Mouse (Mus musculus) forebrain, embryonic 16.5 days (tissue): ENCODE measurements around the gene Haspin. TPM values are rescaled to one million over a fixed set of nuclear protein-coding genes. Genes with fewer than 3 reads are reported as not detected.

Experiments used
- ATAC-seq: fragments of 200-750 bp; cut with Nextera tagmentation; 2 replicates; pipeline ENCODE4 v1.8.0; 2017; ENCODE audit warnings: mild to moderate bottlenecking, moderate library complexity
- H3K27ac ChIP-seq: fragments of 300-500 bp; sonication (generic); 2 replicates; pipeline ENCODE4 v1.5.1; 2014; ENCODE audit warnings: low read length, control low read depth
- H3K27me3 ChIP-seq: fragments of 300-500 bp; sonication (generic); replicated peaks from 2 replicates; pipeline ENCODE4 v1.6.1; 2014; ENCODE audit warnings: low read length; ENCODE audit not compliant: control insufficient read depth, insufficient read depth
- H3K36me3 ChIP-seq: fragments of 300-500 bp; sonication (generic); 2 replicates; pipeline ENCODE4 v1.6.1; 2014; ENCODE audit not compliant: control insufficient read depth, insufficient read depth
- H3K4me1 ChIP-seq: fragments of 300-500 bp; sonication (generic); replicated peaks from 2 replicates; pipeline ENCODE4 v1.6.1; 2014; ENCODE audit warnings: low read length; ENCODE audit not compliant: control insufficient read depth, insufficient read depth
- H3K4me2 ChIP-seq: fragments of 300-500 bp; sonication (generic); 2 replicates; pipeline ENCODE4 v1.6.1; 2014; ENCODE audit warnings: mild to moderate bottlenecking, low read length, control low read depth
- H3K4me3 ChIP-seq: fragments of 300-500 bp; sonication (generic); replicated peaks from 2 replicates; pipeline ENCODE4 v1.5.1; 2014; ENCODE audit warnings: mild to moderate bottlenecking, low read length, control low read depth
- H3K9ac ChIP-seq: fragments of 300-500 bp; sonication (generic); replicated peaks from 2 replicates; pipeline ENCODE4 v1.6.1; 2014; ENCODE audit warnings: low read depth, low read length, control low read depth
- H3K9me3 ChIP-seq: fragments of 300-500 bp; sonication (generic); 2 replicates; pipeline ENCODE4 v1.6.1; 2016; ENCODE audit warnings: low read length; ENCODE audit not compliant: control insufficient read depth
- WGBS: fragments of 180-500 bp; shearing (Covaris S2); extraction: QIAGEN DNeasy Blood & Tissue Kit; methylation state at CpG from one replicate; pipeline ENCODE4 v1.1.7; 2014; 5-methylcytosine and 5-hydroxymethylcytosine counted together
- polyA plus RNA-seq: library from polyadenylated mRNA; unstranded; fragments of >200 nt; fragmentation: Nextera tagmentation; extraction: Ambion mirVana; gene quantifications from 2 replicates; pipeline ENCODE4 v1.2.1, GENCODE M21; 2015

Haspin gene
- polyA plus RNA-seq, 1 experiment from 2014 or later = 5.8 TPM

DNA sequence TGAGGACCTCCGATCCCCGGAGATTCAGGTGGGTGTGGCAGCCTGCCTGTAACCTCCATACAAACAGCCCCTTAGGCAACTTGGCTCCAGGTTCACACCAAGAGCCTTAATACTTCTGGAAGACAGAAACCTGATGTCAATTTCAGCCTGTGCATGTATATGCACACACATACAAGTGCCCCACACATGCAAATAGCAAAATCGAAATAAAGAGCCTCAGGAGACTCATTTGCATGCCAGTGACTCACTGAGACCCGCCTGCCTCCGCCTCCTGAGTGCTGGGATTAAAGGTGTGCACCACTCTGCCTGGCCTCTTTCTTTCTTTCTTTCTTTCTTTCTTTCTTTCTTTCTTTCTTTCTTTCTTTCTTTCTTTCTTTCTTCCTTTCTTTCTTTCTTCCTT is 39.2 kb downstream of the Haspin start:
- H3K9me3 ChIP-seq = no peaks in the 10 kb centered on the region
- H3K4me3 ChIP-seq = no peak overlapping the region
- H3K4me2 ChIP-seq = no peak overlapping the region
- ATAC-seq = no peak
- H3K27ac ChIP-seq = no peak overlapping the region
- H3K4me1 ChIP-seq = 0 out of 2 replicates have a peak, but pooled peaks cover 3% of the 10 kb centered on the region
- H3K9ac ChIP-seq = no peak overlapping the region
- no peaks in the 10 kb centered on the region for H3K27me3 ChIP-seq
- no peaks in the 10 kb centered on the region for H3K36me3 ChIP-seq
- WGBS = 40% methylated on average over 5 of the region's 5 CpGs

DNA sequence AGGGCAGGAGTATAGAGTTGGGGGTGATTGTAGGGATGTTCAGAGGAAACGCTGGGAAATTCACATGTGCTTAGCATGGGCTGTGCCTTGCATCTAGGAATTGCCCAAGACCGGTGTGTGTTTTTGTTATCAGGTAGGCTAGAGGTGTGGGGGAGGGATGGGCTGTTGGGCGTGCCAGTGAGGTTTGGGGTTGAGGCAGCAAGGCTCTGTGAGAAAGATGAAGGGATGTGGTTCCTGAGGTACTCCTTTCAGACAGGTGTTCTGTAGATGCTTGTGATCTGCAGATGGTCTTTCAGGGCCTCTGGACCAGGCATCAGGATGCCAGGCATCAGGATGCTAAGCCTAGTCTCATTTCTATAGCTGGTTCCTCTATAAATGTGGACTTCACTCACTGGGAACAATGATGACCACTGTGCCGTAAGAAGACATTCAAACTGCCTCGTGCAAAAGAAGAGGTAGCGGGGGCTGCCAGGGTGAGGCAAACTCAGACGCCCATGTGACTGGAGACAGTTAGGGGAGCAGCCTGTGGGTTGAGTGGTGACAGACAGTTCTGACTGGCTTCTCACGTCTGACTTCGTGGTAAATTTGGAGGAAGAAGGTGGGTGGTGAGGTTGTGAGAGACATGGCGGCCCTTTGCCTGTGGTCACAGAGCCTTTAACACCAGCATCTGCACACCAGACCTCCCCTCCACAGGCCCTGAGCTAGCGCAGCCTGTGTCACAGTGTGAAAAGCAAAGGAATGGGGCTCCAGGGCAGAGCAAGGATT is 43.7 kb downstream of the Haspin start:
- Histone ChIP-seq H3K9ac (no peak overlapping the region), H3K27ac (no peak overlapping the region), H3K36me3 (no peaks in the 10 kb centered on the region), H3K4me1 (no peaks in the 10 kb centered on the region), H3K27me3 (no peaks in the 10 kb centered on the region), H3K9me3 (no peaks in the 10 kb centered on the region), H3K4me2 (no peak overlapping the region), H3K4me3 (no peak overlapping the region)
- 74% methylated on average over 11 of the region's 11 CpGs for WGBS
- ATAC-seq = no peak

DNA sequence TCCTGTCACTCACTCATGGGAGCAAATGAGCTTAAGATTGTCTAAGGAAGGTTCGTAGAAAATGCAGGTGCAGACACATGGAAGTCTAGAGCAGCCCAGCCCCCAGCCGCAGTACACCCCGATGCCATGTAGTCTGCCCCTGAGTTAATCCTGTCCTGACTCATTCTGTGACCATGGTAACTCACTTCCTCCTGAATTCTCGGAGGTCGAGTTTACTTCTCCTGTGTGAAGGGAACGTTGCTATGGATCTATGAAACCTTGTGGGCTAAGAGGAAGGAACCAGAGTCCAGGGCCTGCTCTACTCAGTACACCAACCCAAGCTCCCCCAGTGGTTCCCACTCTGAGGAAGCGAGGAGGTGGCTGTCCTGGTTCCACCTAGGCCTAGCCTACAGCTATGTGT is 45.2 kb downstream of the Haspin start:
- ATAC-seq = no peak
- no peak overlapping the region for H3K4me3 ChIP-seq
- no peaks in the 10 kb centered on the region for H3K36me3 ChIP-seq
- H3K9me3 ChIP-seq = no peaks in the 10 kb centered on the region
- no peak overlapping the region for H3K9ac ChIP-seq
- no peaks in the 10 kb centered on the region for H3K27me3 ChIP-seq
- H3K4me2 ChIP-seq = no peak overlapping the region
- H3K4me1 ChIP-seq = no peaks in the 10 kb centered on the region
- WGBS = 77% methylated on average over 7 of the region's 7 CpGs
- H3K27ac ChIP-seq = no peak overlapping the region

DNA sequence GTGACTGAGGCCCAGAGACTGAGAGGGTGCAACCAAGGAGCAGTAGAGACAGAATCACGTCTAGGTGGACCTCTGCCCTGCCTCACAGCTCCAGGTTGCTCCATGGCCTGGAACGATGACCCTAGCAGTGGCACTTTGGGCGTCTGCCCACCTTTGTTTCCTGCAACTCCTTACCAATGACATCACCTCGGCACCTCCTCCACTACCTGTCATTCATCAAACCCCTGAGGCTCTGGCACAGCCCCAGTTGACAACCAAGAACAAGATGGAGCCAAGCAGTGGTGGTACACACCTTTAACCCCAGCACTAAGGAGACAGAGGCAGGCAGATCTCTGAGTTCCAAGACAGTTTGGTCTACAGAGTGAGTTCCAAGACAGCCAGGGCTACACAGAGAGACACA is 46.0 kb downstream of the Haspin start:
- H3K27me3 ChIP-seq = no peaks in the 10 kb centered on the region
- 79% methylated on average over 4 of the region's 4 CpGs for WGBS
- H3K9ac ChIP-seq = no peak overlapping the region
- H3K4me2 ChIP-seq = no peak overlapping the region
- no peak for ATAC-seq
- no peak overlapping the region for H3K4me3 ChIP-seq
- H3K27ac ChIP-seq = no peak overlapping the region
- no peaks in the 10 kb centered on the region for H3K36me3 ChIP-seq
- no peaks in the 10 kb centered on the region for H3K9me3 ChIP-seq
- H3K4me1 ChIP-seq = no peaks in the 10 kb centered on the region

DNA sequence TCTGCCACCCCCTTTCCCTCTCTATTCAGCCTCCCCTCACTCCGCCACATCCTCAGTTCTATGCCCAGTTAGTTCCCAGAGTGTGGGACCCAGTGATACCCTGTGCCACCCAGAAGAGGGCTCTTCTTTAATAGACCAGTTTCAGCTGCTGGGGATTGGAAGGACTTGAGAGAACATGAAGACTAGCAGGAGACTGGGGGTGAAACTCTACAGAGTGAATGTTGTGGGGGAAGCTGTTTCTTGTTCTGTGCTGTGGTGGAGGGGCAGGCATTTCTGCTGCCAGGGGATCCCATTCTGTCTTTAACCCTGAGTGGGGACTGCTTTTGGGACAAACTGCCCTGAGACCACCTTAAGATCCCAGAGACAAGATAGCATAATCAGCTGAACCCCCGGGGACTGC is 47.3 kb downstream of the Haspin start:
- H3K27ac ChIP-seq = no peak overlapping the region
- no peaks in the 10 kb centered on the region for H3K9me3 ChIP-seq
- 90% methylated on average over 2 of the region's 2 CpGs for WGBS
- no peak overlapping the region for H3K9ac ChIP-seq
- H3K36me3 ChIP-seq = no peaks in the 10 kb centered on the region
- no peaks in the 10 kb centered on the region for H3K4me1 ChIP-seq
- no peak overlapping the region for H3K4me2 ChIP-seq
- no peak overlapping the region for H3K4me3 ChIP-seq
- no peak for ATAC-seq
- H3K27me3 ChIP-seq = no peaks in the 10 kb centered on the region

DNA sequence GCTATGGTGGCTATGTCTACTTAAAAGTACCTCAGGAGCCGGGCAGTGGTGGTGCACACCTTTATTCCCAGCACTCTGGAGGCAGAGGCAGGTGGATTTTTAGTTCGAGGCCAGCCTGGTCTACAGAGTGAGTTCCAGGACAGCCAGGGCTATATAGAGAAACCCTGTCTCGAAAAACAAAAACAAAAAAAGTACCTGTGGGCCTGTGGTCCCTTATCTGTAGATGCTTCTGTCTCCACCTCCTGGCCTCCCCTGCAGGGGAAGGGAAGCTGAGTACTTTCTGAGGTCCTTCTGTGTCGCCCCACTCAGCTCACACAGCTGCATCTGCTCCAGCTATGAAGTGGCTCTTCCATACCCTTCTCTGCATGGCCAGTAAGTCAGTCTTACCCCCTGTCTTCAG is 47.8 kb downstream of the Haspin start, which contains the start of gene Itgae:
Gene Itgae, plus strand, starts transcription at position 301 of the 400 bp plus-strand sequence.
- WGBS = 88% methylated on average over 4 of the region's 4 CpGs
- no peak for ATAC-seq
- H3K9ac ChIP-seq = no peak within 1 kb of the TSS

DNA sequence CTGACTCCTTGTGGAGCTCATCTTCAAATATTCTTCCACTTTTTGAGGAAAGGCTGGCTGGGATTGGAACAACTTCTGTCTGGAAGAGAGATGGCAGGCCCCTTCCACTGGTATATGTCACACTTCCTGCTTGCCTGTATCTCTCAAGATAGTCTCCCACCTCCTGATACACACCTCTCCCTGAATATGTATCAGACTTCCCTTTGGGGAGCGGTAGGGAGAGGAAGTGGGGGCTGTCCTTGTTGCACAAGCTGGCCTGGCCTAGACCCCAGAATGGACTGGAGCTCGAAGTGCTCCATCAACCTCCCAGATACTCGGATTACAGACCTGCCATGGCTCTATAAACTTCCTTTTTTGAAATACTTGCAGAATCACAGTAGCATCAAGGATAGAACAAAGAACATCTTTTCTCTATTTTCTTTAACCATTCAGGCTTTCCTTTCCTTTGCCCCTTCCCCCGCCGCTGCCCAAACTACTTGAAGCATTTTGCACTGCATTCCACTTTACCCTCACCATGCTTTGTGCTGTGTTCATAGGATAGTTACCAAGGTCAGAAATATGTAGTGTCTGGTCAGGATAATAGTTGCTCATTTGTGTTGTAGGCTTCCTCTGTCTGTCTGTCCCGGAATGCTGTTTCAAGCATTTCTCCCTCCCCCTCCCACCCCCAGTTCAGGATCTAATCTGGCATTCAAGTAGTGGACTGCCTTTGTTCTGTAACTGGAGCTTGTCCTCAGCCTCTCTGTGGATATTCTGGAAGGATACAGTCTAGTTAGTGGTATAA is 50.2 kb downstream of the Haspin start:
- no peak overlapping the region for H3K9ac ChIP-seq
- H3K27ac ChIP-seq = no peak overlapping the region
- peaks cover 5% of the 10 kb centered on the region; the same call in 1 of the 2 replicates for H3K4me1 ChIP-seq
- no peaks in the 10 kb centered on the region for H3K27me3 ChIP-seq
- H3K36me3 ChIP-seq = no peaks in the 10 kb centered on the region
- H3K9me3 ChIP-seq = no peaks in the 10 kb centered on the region
- H3K4me3 ChIP-seq = no peak overlapping the region
- WGBS = 48% methylated on average over 6 of the region's 6 CpGs
- ATAC-seq = no peak
- no peak overlapping the region for H3K4me2 ChIP-seq

More for the DNA sequence above, 47.8 kb downstream of the Haspin start, which contains the start of gene Itgae:
- H3K27ac ChIP-seq = no peak within 1 kb of the TSS
- no peak within 1 kb of the TSS for H3K4me3 ChIP-seq
- H3K27me3 ChIP-seq = no peaks in the 10 kb centered on the region
- H3K36me3 ChIP-seq = no peaks in the 10 kb centered on the region
- peaks cover under 1% of the 10 kb centered on the region; the same call in 1 of the 2 replicates for H3K4me1 ChIP-seq
- H3K9me3 ChIP-seq = no peaks in the 10 kb centered on the region
- no peak within 1 kb of the TSS for H3K4me2 ChIP-seq

Other genes with a start within 250 kb of the Haspin start
- gene Atp2a3, start 177.1 kb downstream of the Haspin start, polyA plus RNA-seq = 0.94 and 0.96 TPM in 2 replicates
- gene P2rx1, start 139.2 kb downstream of the Haspin start, polyA plus RNA-seq = 0.26 and 0.42 TPM in 2 replicates
- 22.5 and 27.7 TPM in 2 replicates for gene Camkk1, start 119.3 kb downstream of the Haspin start, polyA plus RNA-seq
- 9.6 and 11.1 TPM in 2 replicates for gene Ncbp3, start 90.5 kb downstream of the Haspin start, polyA plus RNA-seq
- gene Itgae, start 47.7 kb downstream of the Haspin start, polyA plus RNA-seq = 0.14 and 0.22 TPM in 2 replicates
- 1.1 and 1.3 TPM in 2 replicates for gene P2rx5, start 22.1 kb upstream of the Haspin start, polyA plus RNA-seq
- 119 and 127 TPM in 2 replicates for gene Emc6, start 38.7 kb upstream of the Haspin start, polyA plus RNA-seq
- 166 and 182 TPM in 2 replicates for gene Tax1bp3, start 38.8 kb upstream of the Haspin start, polyA plus RNA-seq
- gene Ctns, start 60.7 kb upstream of the Haspin start, polyA plus RNA-seq = 20.6 and 21.5 TPM in 2 replicates
- 1.3 and 1.8 TPM in 2 replicates for gene Shpk, start 61.2 kb upstream of the Haspin start, polyA plus RNA-seq
- not detected in 2 replicates for gene Trpv1, start 96.0 kb upstream of the Haspin start, polyA plus RNA-seq
- 0.06 TPM in 1 of 2 replicates, not detected in the other for gene Trpv3, start 129.1 kb upstream of the Haspin start, polyA plus RNA-seq
- gene Aspa, start 191.3 kb upstream of the Haspin start, polyA plus RNA-seq = 0.77 and 1.3 TPM in 2 replicates
- gene Gm49340, start 191.4 kb upstream of the Haspin start, polyA plus RNA-seq = not detected in 2 replicates
- gene Spata22, start 191.4 kb upstream of the Haspin start, polyA plus RNA-seq = not detected in 2 replicates
- gene Olfr20, start 212.5 kb upstream of the Haspin start, polyA plus RNA-seq = not detected in 2 replicates
- gene Olfr376, start 233.0 kb upstream of the Haspin start, polyA plus RNA-seq = not detected in 2 replicates